Mouse (Mus musculus): ENCODE results near the gene Smarca1. TPM values are rescaled to one million over a fixed set of nuclear protein-coding genes. Genes with fewer than 3 reads are reported as not detected.

Gene Smarca1
- polyA plus RNA-seq (2014; fragmentation: Nextera tagmentation; extraction: Ambion mirVana) = 41.5 and 44.6 TPM in 2 replicates

- ATAC-seq (ENCODE audit: low read depth) = peak; percentile 84
- Histone ChIP-seq H3K4me2 (ENCODE audit: low read depth, low read length) (peak within 1 kb of the TSS; percentile 40), H3K27ac (ENCODE audit: low read depth, low read length) (peak within 1 kb of the TSS; percentile 78), H3K4me1 (ENCODE audit: control insufficient read depth, insufficient read depth, low read length) (no peaks in the 10 kb centered on the region), H3K9me3 (ENCODE audit: control insufficient read depth, low read length) (no peaks in the 10 kb centered on the region), H3K36me3 (ENCODE audit: control insufficient read depth, insufficient read depth, low read length) (no peaks in the 10 kb centered on the region), H3K4me3 (ENCODE audit: low read depth, low read length) (peak within 1 kb of the TSS; percentile 52), H3K27me3 (ENCODE audit: control insufficient read depth, insufficient read depth, low read length) (no peaks in the 10 kb centered on the region), H3K9ac (replicated peaks; ENCODE audit: low read depth, low read length) (peak within 1 kb of the TSS; percentile 49)
- 22% methylated on average over 6 of the region's 17 CpGs for WGBS
Measured at GRCm38 (mm10) chrX:47892431-47893024, at the start of gene Smarca1. Smarca1 (minus strand) TSS chrX:47892974.

DNA sequence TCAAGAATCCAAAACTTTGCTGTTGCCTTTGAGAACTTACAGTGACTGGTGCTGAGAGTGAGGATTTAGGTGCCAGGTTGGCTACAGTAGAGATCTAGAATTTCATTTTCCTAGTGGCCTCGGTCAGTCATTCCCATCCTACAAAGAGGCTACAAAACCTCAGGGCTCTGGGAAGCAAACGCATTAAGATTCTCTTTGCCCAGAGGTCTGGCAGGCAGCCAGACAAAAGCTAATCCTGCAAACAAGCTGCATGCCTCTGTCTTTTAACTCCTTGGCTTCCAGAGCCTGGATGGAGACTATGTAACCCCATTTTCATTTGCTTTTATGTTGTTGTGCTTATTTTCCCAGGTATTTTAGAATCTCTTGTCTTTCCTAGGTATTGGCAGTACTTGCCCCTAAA lies 45.0 kb upstream of the Smarca1 start:
- Histone ChIP-seq H3K36me3 (ENCODE audit: control insufficient read depth, insufficient read depth, low read length) (0 out of 2 replicates have a peak, but pooled peaks cover 3% of the 10 kb centered on the region), H3K9me3 (ENCODE audit: control insufficient read depth, low read length) (no peaks in the 10 kb centered on the region), H3K9ac (replicated peaks; ENCODE audit: low read depth, low read length) (no peak overlapping the region), H3K4me3 (ENCODE audit: low read depth, low read length) (no peak overlapping the region), H3K4me2 (ENCODE audit: low read depth, low read length) (no peak overlapping the region), H3K27me3 (ENCODE audit: control insufficient read depth, insufficient read depth, low read length) (no peaks in the 10 kb centered on the region), H3K4me1 (ENCODE audit: control insufficient read depth, insufficient read depth, low read length) (no peaks in the 10 kb centered on the region), H3K27ac (ENCODE audit: low read depth, low read length) (no peak overlapping the region)
- ATAC-seq (ENCODE audit: low read depth) = no peak; the same call in 1 of the 2 replicates
- 22% methylated on average over 2 of the region's 2 CpGs for WGBS

- WGBS = 72% methylated on average over 5 of the region's 5 CpGs
Measured at GRCm38 (mm10) chrX:47936885-47937284, 44.1 kb upstream of the Smarca1 start.

GRCm38 (mm10) chrX:47934352-47934751 lies 41.6 kb upstream of the Smarca1 start:
- no peak overlapping the region for H3K4me2 ChIP-seq (ENCODE audit: low read depth, low read length)
- H3K4me1 ChIP-seq (ENCODE audit: control insufficient read depth, insufficient read depth, low read length) = no peaks in the 10 kb centered on the region
- H3K4me3 ChIP-seq (ENCODE audit: low read depth, low read length) = no peak overlapping the region
- no peak for ATAC-seq (ENCODE audit: low read depth)
- H3K36me3 ChIP-seq (ENCODE audit: control insufficient read depth, insufficient read depth, low read length) = 0 out of 2 replicates have a peak, but pooled peaks cover 3% of the 10 kb centered on the region
- H3K9ac ChIP-seq (replicated peaks; ENCODE audit: low read depth, low read length) = no peak overlapping the region
- H3K27me3 ChIP-seq (ENCODE audit: control insufficient read depth, insufficient read depth, low read length) = no peaks in the 10 kb centered on the region
- WGBS = 92% methylated on average over 11 of the region's 11 CpGs
- H3K27ac ChIP-seq (ENCODE audit: low read depth, low read length) = no peak overlapping the region
- H3K9me3 ChIP-seq (ENCODE audit: control insufficient read depth, low read length) = no peaks in the 10 kb centered on the region

More at GRCm38 (mm10) chrX:47936885-47937284, 44.1 kb upstream of the Smarca1 start:
- Histone ChIP-seq H3K4me2 (ENCODE audit: low read depth, low read length) (no peak overlapping the region), H3K27ac (ENCODE audit: low read depth, low read length) (no peak overlapping the region), H3K27me3 (ENCODE audit: control insufficient read depth, insufficient read depth, low read length) (no peaks in the 10 kb centered on the region), H3K4me3 (ENCODE audit: low read depth, low read length) (no peak overlapping the region), H3K36me3 (ENCODE audit: control insufficient read depth, insufficient read depth, low read length) (0 out of 2 replicates have a peak, but pooled peaks cover 3% of the 10 kb centered on the region), H3K9me3 (ENCODE audit: control insufficient read depth, low read length) (no peaks in the 10 kb centered on the region), H3K9ac (replicated peaks; ENCODE audit: low read depth, low read length) (no peak overlapping the region), H3K4me1 (ENCODE audit: control insufficient read depth, insufficient read depth, low read length) (no peaks in the 10 kb centered on the region)
- no peak for ATAC-seq (ENCODE audit: low read depth)

DNA sequence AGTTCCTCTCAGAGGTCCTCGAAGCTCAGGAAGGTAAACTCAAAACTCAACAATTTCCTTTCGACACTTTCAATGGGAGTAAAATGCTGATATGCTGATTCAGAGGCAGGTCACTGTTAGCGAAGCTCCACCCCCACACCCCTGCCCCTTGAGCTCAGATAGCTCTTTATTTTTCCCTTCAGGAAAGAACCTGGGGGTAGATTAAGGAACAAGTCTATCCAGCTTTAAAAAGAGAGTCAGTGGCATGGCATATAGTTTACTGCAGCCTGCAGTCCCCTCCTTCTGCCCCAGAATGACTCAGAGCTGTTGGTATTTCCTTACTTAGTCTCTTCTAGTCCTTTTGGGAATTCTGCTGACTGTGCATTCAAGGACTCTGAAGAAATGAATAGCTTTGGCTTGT lies 37.7 kb upstream of the Smarca1 start:
- Histone ChIP-seq H3K9me3 (ENCODE audit: control insufficient read depth, low read length) (no peaks in the 10 kb centered on the region), H3K9ac (replicated peaks; ENCODE audit: low read depth, low read length) (no peak overlapping the region), H3K27me3 (ENCODE audit: control insufficient read depth, insufficient read depth, low read length) (no peaks in the 10 kb centered on the region), H3K4me2 (ENCODE audit: low read depth, low read length) (no peak overlapping the region), H3K27ac (ENCODE audit: low read depth, low read length) (no peak overlapping the region), H3K4me1 (ENCODE audit: control insufficient read depth, insufficient read depth, low read length) (no peaks in the 10 kb centered on the region), H3K36me3 (ENCODE audit: control insufficient read depth, insufficient read depth, low read length) (0 out of 2 replicates have a peak, but pooled peaks cover 3% of the 10 kb centered on the region), H3K4me3 (ENCODE audit: low read depth, low read length) (no peak overlapping the region)
- 84% methylated on average over 3 of the region's 3 CpGs for WGBS
- no peak for ATAC-seq (ENCODE audit: low read depth)

- Histone ChIP-seq H3K36me3 (ENCODE audit: control insufficient read depth, insufficient read depth, low read length) (no peaks in the 10 kb centered on the region), H3K4me3 (ENCODE audit: low read depth, low read length) (no peak overlapping the region), H3K27ac (ENCODE audit: low read depth, low read length) (no peak overlapping the region), H3K27me3 (ENCODE audit: control insufficient read depth, insufficient read depth, low read length) (no peaks in the 10 kb centered on the region), H3K9me3 (ENCODE audit: control insufficient read depth, low read length) (no peaks in the 10 kb centered on the region), H3K9ac (replicated peaks; ENCODE audit: low read depth, low read length) (no peak overlapping the region), H3K4me2 (ENCODE audit: low read depth, low read length) (no peak overlapping the region), H3K4me1 (ENCODE audit: control insufficient read depth, insufficient read depth, low read length) (no peaks in the 10 kb centered on the region)
- 61% methylated on average over 3 of the region's 3 CpGs for WGBS
- no peak for ATAC-seq (ENCODE audit: low read depth)
Measured at GRCm38 (mm10) chrX:47927981-47928380, 35.2 kb upstream of the Smarca1 start.

GRCm38 (mm10) chrX:47920541-47920940 lies 27.8 kb upstream of the Smarca1 start:
- Histone ChIP-seq H3K9me3 (ENCODE audit: control insufficient read depth, low read length) (no peaks in the 10 kb centered on the region), H3K4me3 (ENCODE audit: low read depth, low read length) (no peak overlapping the region), H3K27ac (ENCODE audit: low read depth, low read length) (no peak overlapping the region), H3K4me1 (ENCODE audit: control insufficient read depth, insufficient read depth, low read length) (no peaks in the 10 kb centered on the region), H3K4me2 (ENCODE audit: low read depth, low read length) (no peak overlapping the region), H3K27me3 (ENCODE audit: control insufficient read depth, insufficient read depth, low read length) (no peaks in the 10 kb centered on the region), H3K9ac (replicated peaks; ENCODE audit: low read depth, low read length) (no peak overlapping the region), H3K36me3 (ENCODE audit: control insufficient read depth, insufficient read depth, low read length) (no peaks in the 10 kb centered on the region)
- no peak for ATAC-seq (ENCODE audit: low read depth)
- WGBS = 91% methylated on average over 5 of the region's 5 CpGs

GRCm38 (mm10) chrX:47916831-47917230 lies 24.1 kb upstream of the Smarca1 start:
- Histone ChIP-seq H3K9me3 (ENCODE audit: control insufficient read depth, low read length) (no peaks in the 10 kb centered on the region), H3K4me1 (ENCODE audit: control insufficient read depth, insufficient read depth, low read length) (peaks cover 5% of the 10 kb centered on the region; the same call in 1 of the 2 replicates), H3K9ac (replicated peaks; ENCODE audit: low read depth, low read length) (no peak overlapping the region), H3K36me3 (ENCODE audit: control insufficient read depth, insufficient read depth, low read length) (no peaks in the 10 kb centered on the region), H3K27me3 (ENCODE audit: control insufficient read depth, insufficient read depth, low read length) (no peaks in the 10 kb centered on the region), H3K4me2 (ENCODE audit: low read depth, low read length) (no peak overlapping the region), H3K4me3 (ENCODE audit: low read depth, low read length) (no peak overlapping the region), H3K27ac (ENCODE audit: low read depth, low read length) (no peak overlapping the region)
- WGBS = 79% methylated on average over 1 of the region's 1 CpGs
- ATAC-seq (ENCODE audit: low read depth) = no peak

GRCm38 (mm10) chrX:47913543-47913938 lies 20.8 kb upstream of the Smarca1 start:
- no peaks in the 10 kb centered on the region for H3K36me3 ChIP-seq (ENCODE audit: control insufficient read depth, insufficient read depth, low read length)
- no peak overlapping the region for H3K9ac ChIP-seq (replicated peaks; ENCODE audit: low read depth, low read length)
- H3K27me3 ChIP-seq (ENCODE audit: control insufficient read depth, insufficient read depth, low read length) = no peaks in the 10 kb centered on the region
- no peaks in the 10 kb centered on the region for H3K9me3 ChIP-seq (ENCODE audit: control insufficient read depth, low read length)
- 75% methylated on average over 7 of the region's 7 CpGs for WGBS
- H3K4me1 ChIP-seq (ENCODE audit: control insufficient read depth, insufficient read depth, low read length) = peaks cover 5% of the 10 kb centered on the region; the same call in 1 of the 2 replicates
- H3K4me3 ChIP-seq (ENCODE audit: low read depth, low read length) = no peak overlapping the region
- H3K27ac ChIP-seq (ENCODE audit: low read depth, low read length) = no peak overlapping the region
- H3K4me2 ChIP-seq (ENCODE audit: low read depth, low read length) = peak overlapping the region; percentile 57
- no peak for ATAC-seq (ENCODE audit: low read depth)
